Mouse (Mus musculus): ENCODE measurements around the gene Ints12. TPM values are rescaled to one million over a fixed set of nuclear protein-coding genes. Genes with fewer than 3 reads are reported as not detected.

Gene Ints12
- polyA plus RNA-seq, 1 experiment from 2014 or later, result 21.0 TPM

DNA sequence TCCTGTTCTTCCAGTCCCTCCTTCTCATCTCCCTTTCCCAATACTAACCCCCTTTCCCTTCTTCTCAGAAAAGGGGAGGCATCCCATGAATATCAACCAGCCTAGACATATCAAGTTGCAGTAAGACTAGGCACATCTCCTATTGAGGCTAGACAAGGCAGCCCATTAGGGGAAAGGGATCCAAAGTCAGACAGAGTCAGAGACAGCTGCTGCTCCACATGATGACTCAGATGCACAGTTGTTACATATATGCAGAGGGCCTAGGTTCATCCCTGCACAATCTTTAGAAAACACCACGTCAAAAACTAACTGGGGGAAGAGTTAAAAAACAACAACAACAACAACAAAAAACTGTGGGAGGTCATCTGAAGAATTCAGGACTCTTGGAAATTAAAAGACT is 61.2 kb downstream of the Ints12 start:
- H3K4me1 ChIP-seq, result no peaks in the 10 kb centered on the region
- 62% methylated on average over 1 of the region's 1 CpGs for WGBS

DNA sequence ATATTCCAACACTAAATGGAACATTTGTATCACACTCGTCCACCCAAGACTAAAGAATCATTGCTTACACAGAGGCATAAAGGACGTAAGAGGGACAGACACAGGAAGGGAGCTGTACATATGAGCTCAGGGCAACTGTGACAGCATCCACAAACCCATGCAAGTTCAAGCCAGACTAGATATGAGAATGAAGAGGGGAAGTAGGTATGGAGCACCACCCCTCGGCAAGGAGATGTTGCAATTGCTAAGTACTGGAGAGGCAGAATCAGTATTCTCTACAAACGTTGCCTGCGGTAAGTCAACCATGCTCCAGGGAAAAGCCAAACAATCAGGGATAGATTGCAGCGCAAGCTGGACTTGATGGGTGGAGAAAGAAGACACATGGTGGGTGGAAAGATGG is 62.0 kb downstream of the Ints12 start:
- ATAC-seq (ENCODE audit: insufficient number of reproducible peaks, insufficient read depth, low FRiP score, low TSS enrichment, low read depth), result no peak
- Histone ChIP-seq H3K27me3 (no peaks in the 10 kb centered on the region), H3K36me3 (no peaks in the 10 kb centered on the region), H3K4me1 (no peaks in the 10 kb centered on the region), H3K4me3 (no peak overlapping the region), H3K9ac (no peak overlapping the region), H3K4me2 (no peak overlapping the region), H3K9me3 (no peaks in the 10 kb centered on the region), H3K27ac (no peak overlapping the region)
- 83% methylated on average over 6 of the region's 6 CpGs for WGBS

More for the DNA sequence above, 61.2 kb downstream of the Ints12 start:
- no peak overlapping the region for H3K4me2 ChIP-seq
- no peak overlapping the region for H3K4me3 ChIP-seq
- ATAC-seq (ENCODE audit: insufficient number of reproducible peaks, insufficient read depth, low FRiP score, low TSS enrichment, low read depth), result no peak
- no peaks in the 10 kb centered on the region for H3K27me3 ChIP-seq
- H3K9ac ChIP-seq, result no peak overlapping the region
- H3K9me3 ChIP-seq, result no peaks in the 10 kb centered on the region
- no peaks in the 10 kb centered on the region for H3K36me3 ChIP-seq
- no peak overlapping the region for H3K27ac ChIP-seq

DNA sequence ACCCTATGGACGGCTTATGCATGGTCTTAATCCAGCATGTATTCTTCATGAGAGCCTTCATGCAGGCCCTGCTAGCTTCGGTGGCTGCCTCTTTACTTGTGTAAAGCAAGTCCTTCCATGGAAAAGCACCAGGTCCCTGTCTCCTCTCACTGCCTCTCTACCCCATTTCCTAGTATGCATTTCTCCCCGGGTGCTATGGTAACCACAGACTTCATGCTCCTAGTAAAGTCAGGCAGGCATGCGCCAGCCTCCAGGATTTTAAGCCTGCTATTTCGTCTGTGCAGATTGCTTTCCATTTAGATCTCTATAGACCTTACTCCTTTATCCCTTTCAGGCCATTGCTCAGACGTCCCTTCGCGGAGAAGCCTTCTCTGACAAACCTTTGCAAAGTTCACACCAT is 63.0 kb downstream of the Ints12 start:
- H3K4me2 ChIP-seq, result no peak overlapping the region
- 83% methylated on average over 8 of the region's 8 CpGs for WGBS
- H3K36me3 ChIP-seq, result no peaks in the 10 kb centered on the region
- H3K9me3 ChIP-seq, result no peaks in the 10 kb centered on the region
- H3K4me3 ChIP-seq, result no peak overlapping the region
- H3K27ac ChIP-seq, result no peak overlapping the region
- ATAC-seq (ENCODE audit: insufficient number of reproducible peaks, insufficient read depth, low FRiP score, low TSS enrichment, low read depth), result no peak
- no peaks in the 10 kb centered on the region for H3K27me3 ChIP-seq
- no peaks in the 10 kb centered on the region for H3K4me1 ChIP-seq
- H3K9ac ChIP-seq, result no peak overlapping the region

DNA sequence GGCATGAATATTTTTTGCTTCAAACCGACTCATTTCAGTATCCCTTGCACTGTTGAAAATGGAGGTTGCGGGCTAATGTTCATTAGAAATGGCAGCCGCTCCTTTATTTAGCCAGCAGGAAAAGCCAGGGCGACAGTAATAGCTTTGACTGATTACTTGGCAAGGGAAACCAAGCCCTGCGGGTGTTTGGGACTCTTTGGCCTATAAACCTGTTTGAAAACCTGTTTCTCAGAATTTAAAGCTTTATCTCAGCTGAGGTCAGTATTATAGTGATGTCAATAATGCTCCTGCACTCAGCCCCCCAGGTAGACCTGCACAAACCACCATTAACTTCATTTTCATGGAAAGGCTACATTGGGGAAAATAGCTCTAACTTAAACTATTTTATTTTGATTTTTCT is 66.6 kb downstream of the Ints12 start:
- no peaks in the 10 kb centered on the region for H3K36me3 ChIP-seq
- no peaks in the 10 kb centered on the region for H3K27me3 ChIP-seq
- no peak overlapping the region for H3K9ac ChIP-seq
- 69% methylated on average over 5 of the region's 5 CpGs for WGBS
- no peak overlapping the region for H3K27ac ChIP-seq
- ATAC-seq (ENCODE audit: insufficient number of reproducible peaks, insufficient read depth, low FRiP score, low TSS enrichment, low read depth), result no peak
- no peak overlapping the region for H3K4me3 ChIP-seq
- no peaks in the 10 kb centered on the region for H3K4me1 ChIP-seq
- H3K4me2 ChIP-seq, result no peak overlapping the region
- H3K9me3 ChIP-seq, result no peaks in the 10 kb centered on the region

Other genes starting within 250 kb of the Ints12 start
- gene Npnt, start 141.5 kb upstream of the Ints12 start, polyA plus RNA-seq (2015; fragmentation: Nextera tagmentation; extraction: Ambion mirVana), result 57.5 and 62.0 TPM in 2 replicates
- 7.2 and 7.5 TPM in 2 replicates for gene Gstcd, start 193 bp downstream of the Ints12 start, polyA plus RNA-seq (2015; fragmentation: Nextera tagmentation; extraction: Ambion mirVana)
- gene Arhgef38, start 143.1 kb downstream of the Ints12 start, polyA plus RNA-seq (2015; fragmentation: Nextera tagmentation; extraction: Ambion mirVana), result 0.20 and 0.85 TPM in 2 replicates
- 77.0 and 86.2 TPM in 2 replicates for gene Ppa2, start 218.3 kb downstream of the Ints12 start, polyA plus RNA-seq (2015; fragmentation: Nextera tagmentation; extraction: Ambion mirVana)

Measured in embryonic facial prominence, embryonic 13.5 days (tissue).